9 mouse cellular contexts compared by ENCODE assay signal in the genomic region with DNA sequence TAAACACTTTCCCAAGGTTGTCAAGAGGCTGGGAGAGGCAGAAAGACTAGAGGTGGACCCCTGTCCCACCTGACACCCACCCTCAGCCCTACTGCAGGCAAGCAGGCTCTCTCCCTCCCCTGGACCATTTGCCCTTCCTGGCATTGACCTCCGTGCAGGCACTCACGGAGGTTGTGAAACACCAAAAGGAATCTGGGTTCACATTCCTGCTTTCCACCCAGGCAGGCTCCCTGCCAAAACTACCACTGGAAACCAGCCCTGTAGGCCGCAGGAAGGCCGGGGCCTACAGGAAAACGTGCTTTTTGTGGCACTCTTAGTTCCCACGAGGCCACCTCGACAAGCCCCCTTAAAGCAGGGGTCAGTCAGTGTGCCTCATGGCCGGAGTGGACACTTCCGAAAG.
DNase-seq lines count a peak whose midpoint lies in the region; ATAC-seq and TF ChIP-seq lines count a peak whose summit lies in the region.
"Had no signal": no experiment of that assay in that cellular context is flagged by ENCODE, and none has a peak within 500 bp of the region (broad histone marks: within the 10 kb centered on the region; RNA-seq: fewer than 3 reads in every experiment).

No protein-coding gene starts in this region.

- H3K4me1 ChIP-seq in heart, embryonic 15.5 days (replicated peaks), result peaks cover 53% of the 10 kb centered on the region
- peaks cover 6% of the 10 kb centered on the region for H3K4me1 ChIP-seq in liver, postnatal 0 days (ENCODE audit: insufficient read depth)
- peaks cover 5% of the 10 kb centered on the region for H3K4me1 ChIP-seq in midbrain, embryonic 11.5 days (ENCODE audit: control insufficient read depth, insufficient read depth, low read length)

- H3K4me2 ChIP-seq in heart, embryonic 15.5 days, result no peak overlapping the region
- H3K4me2 ChIP-seq in liver, postnatal 0 days (ENCODE audit: low read depth, low read length), result no peak overlapping the region
- H3K4me2 ChIP-seq in midbrain, embryonic 11.5 days, result no peak overlapping the region

- TF ChIP-seq EP300 in liver, postnatal 0 days (IDR thresholded peaks at IDR 0.05; ENCODE audit: low read depth), result peak; percentile 26; the same call in 1 of the 2 replicates

- H3K9me3 ChIP-seq in heart, embryonic 15.5 days (replicated peaks), result no peaks in the 10 kb centered on the region
- no peaks in the 10 kb centered on the region for H3K9me3 ChIP-seq in liver, postnatal 0 days (ENCODE audit: low read length)
- H3K9me3 ChIP-seq in midbrain, embryonic 11.5 days (ENCODE audit: control insufficient read depth, low read length), result no peaks in the 10 kb centered on the region

- 23% methylated on average over 9 of the region's 9 CpGs for WGBS in heart, embryonic 15.5 days
- 57% methylated on average over 9 of the region's 9 CpGs for WGBS in liver, postnatal 0 days (ENCODE audit: insufficient replicate concordance)
- 78% methylated on average over 9 of the region's 9 CpGs for WGBS in midbrain, embryonic 11.5 days

- no peak overlapping the region for H3K9ac ChIP-seq in heart, embryonic 15.5 days
- no peak overlapping the region; the same call in 1 of the 2 replicates for H3K9ac ChIP-seq in liver, postnatal 0 days (replicated peaks)
- no peak overlapping the region for H3K9ac ChIP-seq in midbrain, embryonic 11.5 days (ENCODE audit: low read length)

- H3K27ac ChIP-seq in heart, embryonic 15.5 days, result peak overlapping the region; percentile 79
- peak overlapping the region; percentile 34; the same call in 1 of the 2 replicates for H3K27ac ChIP-seq in liver, postnatal 0 days (ENCODE audit: low read depth)
- no peak overlapping the region for H3K27ac ChIP-seq in midbrain, embryonic 11.5 days (ENCODE audit: low read depth, low read length)

- DNase-seq in adrenal gland, adult (ENCODE audit: inconsistent age in 2 of 2, low spot score in 1 of 2), result peak; percentile 29 to 62
- DNase-seq in adrenal gland, postnatal 4 days (ENCODE audit: low spot score in 2 of 2), result no peak
- peak; percentile 77 for DNase-seq in adrenal gland, postnatal 14 days
- DNase-seq in liver, postnatal 0 days, result peak; percentile 70
- DNase-seq in embryo, embryonic 10.5 days (ENCODE audit: low spot score), result no peak
- DNase-seq in midbrain, embryonic 11.5 days (ENCODE audit: low spot score, missing footprints), result no peak
- DNase-seq in MN1 (ENCODE audit: low spot score), result no peak
- DNase-seq: thymus, postnatal 25 days had no signal

- no peaks in the 10 kb centered on the region for H3K36me3 ChIP-seq in heart, embryonic 15.5 days
- H3K36me3 ChIP-seq in liver, postnatal 0 days (replicated peaks; ENCODE audit: insufficient read depth, low read length), result no peaks in the 10 kb centered on the region
- no peaks in the 10 kb centered on the region for H3K36me3 ChIP-seq in midbrain, embryonic 11.5 days (ENCODE audit: control insufficient read depth, insufficient read depth, low read length)

- no peak for TF ChIP-seq CTCF in liver, postnatal 0 days (IDR thresholded peaks at IDR 0.05; ENCODE audit: low read depth)

- ATAC-seq in heart, embryonic 15.5 days (replicated peaks; ENCODE audit: insufficient number of reproducible peaks, insufficient read depth, low FRiP score, low read depth), result peak; percentile 44; the same call in 1 of the 2 replicates
- ATAC-seq in liver, postnatal 0 days, result peak; percentile 85
- ATAC-seq in midbrain, embryonic 11.5 days (ENCODE audit: low FRiP score), result no peak

- no peak overlapping the region for H3K4me3 ChIP-seq in heart, embryonic 15.5 days
- H3K4me3 ChIP-seq in liver, postnatal 0 days (ENCODE audit: low read depth, low read length), result no peak overlapping the region
- H3K4me3 ChIP-seq in midbrain, embryonic 11.5 days (ENCODE audit: low read depth, low read length), result no peak overlapping the region

- no peaks in the 10 kb centered on the region for H3K27me3 ChIP-seq in heart, embryonic 15.5 days
- no peaks in the 10 kb centered on the region for H3K27me3 ChIP-seq in liver, postnatal 0 days (ENCODE audit: insufficient read depth, low read length)
- H3K27me3 ChIP-seq in midbrain, embryonic 11.5 days (ENCODE audit: control insufficient read depth, insufficient read depth, low read length), result peaks cover 12% of the 10 kb centered on the region

Comparison
In these comparisons a context has a peak if more than half of its experiments do, and no peak if none do; other contexts are left out.
1. DNase-seq: peak in adrenal gland, adult (2 of 2), adrenal gland, postnatal 14 days (single experiment) and liver, postnatal 0 days (single experiment); none in adrenal gland, postnatal 4 days (0 of 2), embryo, embryonic 10.5 days (single experiment), midbrain, embryonic 11.5 days (single experiment) and MN1 (single experiment).